Mouse (Mus musculus) left cerebral cortex, adult 18-20 months (tissue): ENCODE results near the gene Mybpc2. TPM values are rescaled to one million over a fixed set of nuclear protein-coding genes. Genes with fewer than 3 reads are reported as not detected.
A peak's percentile ranks its signal among the peaks of the same experiment; 100 is the strongest.

Source experiments
- DNase-seq, 2 experiments: peaks; one replicate each; pipeline ENCODE4 v3.0.0; 2021 to 2022; ENCODE audit warnings: low spot score in 2 of 2, mixed read lengths in 1 of 2
- total RNA-seq, 2 experiments: library from RNA; stranded (reverse); gene quantifications; 2 replicates each; pipeline ENCODE4 v1.2.3; 2021

Mybpc2 gene
- total RNA-seq, 2 experiments from 2014 or later, result 0.12 to 0.28 TPM

- DNase-seq, result no peak
Measured at GRCm38 (mm10) chr7:44547041-44547440, 22.6 kb upstream of the Mybpc2 start.

- no peak for DNase-seq
Measured at GRCm38 (mm10) chr7:44546274-44546673, 21.8 kb upstream of the Mybpc2 start.

DNA sequence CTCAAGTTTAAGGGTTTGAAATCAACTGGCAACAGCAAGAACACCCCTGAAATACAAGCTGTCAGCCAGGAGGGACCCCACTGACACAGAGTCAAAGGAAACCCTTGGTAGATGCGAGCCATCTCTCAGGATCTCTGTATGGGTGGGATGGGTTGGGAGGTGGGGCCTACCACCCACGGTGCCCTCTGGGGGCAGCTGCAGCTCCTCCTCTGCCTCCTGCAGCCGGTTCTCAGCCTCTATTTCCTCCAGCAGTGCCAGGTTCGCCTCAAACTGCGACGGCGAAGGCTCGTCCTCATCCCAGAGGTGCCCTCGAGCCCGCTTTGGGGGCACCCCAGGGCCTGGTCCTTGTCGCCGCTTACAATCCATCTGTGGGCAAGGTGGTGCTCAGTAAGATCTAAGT is 18.6 kb upstream of the Mybpc2 start:
- DNase-seq, result no peak

GRCm38 (mm10) chr7:44542555-44542954 is 18.1 kb upstream of the Mybpc2 start:
- DNase-seq, result no peak

DNA sequence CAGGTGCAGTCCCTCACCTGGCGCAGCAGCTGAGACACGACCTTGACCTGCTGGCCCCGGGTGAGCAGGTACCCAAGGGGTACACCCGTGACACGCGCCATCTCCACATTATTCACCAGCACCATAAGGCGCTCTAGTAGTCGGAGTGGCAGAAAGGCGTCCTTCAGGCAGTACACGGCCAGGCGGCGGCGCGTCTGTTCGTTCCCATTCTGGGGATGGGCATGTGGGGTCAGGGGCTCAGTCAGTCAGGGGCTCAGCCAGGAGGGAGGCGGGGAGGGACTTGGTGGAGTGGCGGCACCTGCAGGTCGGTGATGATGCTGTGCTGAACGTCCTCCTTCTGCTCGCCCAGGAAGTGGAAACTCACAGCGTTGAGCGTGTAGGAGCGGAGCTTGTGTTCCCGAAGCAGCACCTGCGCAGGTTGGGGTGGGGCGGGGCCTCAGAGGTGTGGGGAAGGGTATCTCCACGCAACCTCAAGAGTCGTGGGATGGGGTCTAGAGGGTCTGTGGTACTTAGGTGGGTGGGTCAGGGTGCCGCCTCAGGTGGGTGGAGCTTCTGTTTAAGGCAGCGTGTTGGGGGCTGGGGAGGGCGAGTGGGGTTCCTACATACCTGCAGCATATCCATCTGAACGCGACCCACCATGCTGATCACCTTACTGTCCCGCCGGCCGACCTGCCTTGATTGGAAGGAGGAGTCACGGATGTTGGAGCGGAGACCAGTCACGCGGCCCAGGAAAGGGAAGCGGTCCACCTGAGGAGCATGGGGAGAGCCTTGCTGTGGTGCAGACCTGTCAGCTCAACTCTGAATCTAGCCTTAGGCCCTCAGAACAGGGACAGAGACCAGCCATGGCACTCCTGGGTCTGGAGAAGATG is 14.5 kb upstream of the Mybpc2 start:
- DNase-seq, result no peak

- no peak for DNase-seq
Measured at GRCm38 (mm10) chr7:44537496-44537895, 13.0 kb upstream of the Mybpc2 start.

- no peak for DNase-seq
Measured at GRCm38 (mm10) chr7:44537009-44537408, 12.6 kb upstream of the Mybpc2 start.

DNA sequence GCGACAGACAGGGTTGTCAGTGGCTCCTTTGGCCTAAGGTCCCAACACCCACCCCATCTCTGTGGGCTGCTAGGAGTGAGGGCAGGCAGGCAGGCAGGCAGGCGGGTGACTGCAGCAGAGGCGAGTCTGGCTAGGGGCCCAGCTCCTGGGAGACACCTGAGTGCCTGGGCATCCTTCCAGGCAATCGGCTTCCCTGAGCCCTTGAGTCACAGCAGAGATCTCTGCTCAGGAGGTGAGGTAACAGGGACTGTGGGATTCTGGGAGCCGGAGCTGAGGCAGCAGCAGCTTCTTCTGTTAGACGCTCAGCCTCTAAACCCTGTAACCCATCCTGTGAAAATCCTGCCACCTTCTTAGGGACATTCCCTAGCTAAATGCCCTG is 12.1 kb upstream of the Mybpc2 start:
- DNase-seq, result peak; percentile 55 to 68

GRCm38 (mm10) chr7:44535657-44536589 is 11.5 kb upstream of the Mybpc2 start:
- DNase-seq, result no peak

DNA sequence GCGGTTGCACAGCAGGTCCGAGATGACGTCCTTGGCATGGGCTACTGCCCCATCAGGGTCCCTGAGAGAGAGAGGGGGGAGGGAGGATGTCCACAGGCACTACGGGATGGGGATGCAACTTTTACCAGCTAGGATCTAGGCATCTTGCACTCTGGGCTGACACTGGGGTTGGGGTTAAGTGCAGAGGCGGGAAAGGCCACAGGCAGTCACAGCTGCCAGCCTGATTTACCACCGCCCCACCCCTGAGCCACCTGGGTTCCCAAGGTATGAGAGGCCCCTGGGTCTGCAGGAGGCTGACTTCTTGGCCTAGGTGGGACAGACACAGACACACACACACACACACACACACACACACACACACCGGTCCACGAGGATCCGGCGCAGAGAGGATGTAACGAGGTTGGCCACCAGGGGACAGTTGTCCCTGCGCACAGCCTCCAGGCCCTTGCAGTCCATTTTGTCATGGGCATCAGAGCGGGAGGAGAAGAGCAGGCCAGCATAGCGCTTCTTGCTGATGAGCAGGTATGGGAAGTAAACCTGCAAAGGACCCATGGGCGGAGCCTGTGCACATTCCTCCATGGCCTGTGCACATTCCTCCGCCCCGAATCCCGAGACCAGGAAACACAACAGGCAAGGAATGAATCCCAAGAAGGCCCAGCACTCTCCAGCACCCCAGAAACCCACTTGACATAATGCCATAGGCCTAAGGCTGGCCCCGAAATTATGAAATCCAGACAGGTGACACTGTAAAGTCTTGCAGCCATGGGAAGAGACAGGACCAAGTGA is 10.4 kb upstream of the Mybpc2 start:
- DNase-seq, result no peak

DNA sequence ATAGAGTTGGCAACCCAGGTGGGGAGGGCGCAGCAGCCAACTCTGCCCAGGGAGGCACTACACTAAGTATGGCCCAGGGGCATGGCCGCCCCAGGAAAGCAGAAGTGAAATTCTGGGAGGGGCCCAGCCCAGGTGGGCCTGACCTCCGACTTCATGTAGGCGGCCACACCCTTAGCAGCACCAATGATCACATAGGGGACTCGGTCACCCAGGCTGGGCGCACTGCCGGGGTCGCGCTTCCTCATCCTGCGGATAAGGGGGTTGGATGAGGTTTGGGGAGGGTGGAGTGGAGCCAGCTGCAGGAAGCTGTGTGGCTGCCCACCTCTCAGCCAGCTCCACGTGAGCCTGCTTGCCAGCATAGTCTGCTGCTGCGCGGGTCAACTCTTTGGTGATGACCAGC is 9.8 kb upstream of the Mybpc2 start:
- DNase-seq, result no peak

- DNase-seq, result no peak
Measured at GRCm38 (mm10) chr7:44533746-44534045, 9.2 kb upstream of the Mybpc2 start.

DNA sequence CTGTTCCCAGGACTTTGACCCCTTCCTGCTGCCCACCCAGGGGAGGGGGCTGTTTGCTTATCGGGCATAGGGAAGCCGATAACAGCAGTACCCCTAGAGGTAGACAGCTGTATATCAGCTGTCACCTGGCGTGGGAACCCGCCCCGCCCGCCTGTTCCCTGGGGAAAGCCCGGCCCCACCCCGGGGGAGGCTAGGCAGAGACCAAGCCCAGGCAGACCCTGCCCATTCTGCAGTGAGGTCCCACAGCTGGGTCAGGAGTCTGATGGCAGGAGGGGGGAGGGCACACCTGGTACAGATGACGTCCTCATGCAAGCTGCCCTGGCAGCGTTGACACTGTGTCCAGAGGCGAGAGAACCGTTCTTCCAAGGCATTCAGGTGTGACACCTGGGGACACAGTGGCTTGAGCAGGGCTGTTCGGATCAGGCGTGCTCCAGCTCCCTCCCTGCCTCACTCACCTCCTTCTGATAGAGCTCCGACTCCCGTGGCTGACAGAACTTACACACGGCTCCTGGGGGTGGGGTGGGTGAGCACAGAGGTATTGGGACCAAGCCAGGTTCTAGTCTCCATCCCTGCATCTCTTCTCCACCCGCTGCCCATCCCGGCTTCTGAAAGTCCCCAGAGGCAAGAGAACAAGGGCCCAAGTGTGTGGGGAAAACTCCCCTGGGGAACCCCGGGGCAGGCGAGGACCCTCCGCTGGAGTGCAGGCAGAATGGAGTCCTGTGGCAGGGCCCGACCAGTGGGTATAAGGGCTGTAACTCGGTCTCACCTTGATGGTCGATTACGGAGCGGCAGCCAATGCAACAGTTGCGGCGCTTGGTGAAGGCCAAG is 8.7 kb upstream of the Mybpc2 start:
- no peak for DNase-seq

DNA sequence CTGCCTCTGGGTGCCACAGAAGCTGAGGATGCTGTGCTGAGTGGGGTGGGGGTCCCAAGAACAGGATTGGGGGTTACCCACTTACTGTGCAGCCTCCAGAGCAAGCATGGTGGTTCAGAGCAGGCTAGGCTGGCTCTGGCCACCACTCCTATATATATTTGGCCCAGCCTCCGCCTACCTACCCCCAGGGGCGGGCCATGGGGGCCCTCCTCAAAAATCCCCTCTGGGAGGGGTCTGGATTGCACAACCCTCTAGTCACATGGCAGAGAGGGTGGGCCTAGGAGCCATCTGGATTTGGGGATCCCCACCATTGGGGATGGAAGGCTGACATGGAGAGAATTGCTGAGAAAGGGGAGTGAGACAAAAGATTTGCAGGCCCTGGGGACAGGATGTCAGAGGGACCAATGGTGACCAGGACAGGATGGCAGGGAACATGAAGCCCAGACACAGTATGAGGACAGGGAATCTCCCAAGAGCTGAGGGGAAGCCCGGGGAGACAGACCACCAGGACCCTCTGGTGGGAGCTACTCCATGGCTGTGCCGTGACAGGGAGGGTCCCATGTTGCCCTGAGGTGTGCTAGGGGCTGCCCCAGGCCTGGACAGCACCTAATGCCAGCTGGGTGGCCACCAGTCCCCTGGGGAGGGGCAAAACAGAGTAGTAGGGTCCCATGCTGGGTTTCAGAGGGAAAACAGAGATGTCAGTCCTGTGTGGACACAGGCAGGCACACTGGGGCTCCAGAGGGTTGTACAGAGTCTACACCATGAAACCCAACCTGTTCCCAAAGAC is 7.7 kb upstream of the Mybpc2 start, which contains the start of gene Spib:
TSS of gene Spib (minus strand) at position 126 of the 787 bp plus-strand sequence.
- DNase-seq, result no peak

DNA sequence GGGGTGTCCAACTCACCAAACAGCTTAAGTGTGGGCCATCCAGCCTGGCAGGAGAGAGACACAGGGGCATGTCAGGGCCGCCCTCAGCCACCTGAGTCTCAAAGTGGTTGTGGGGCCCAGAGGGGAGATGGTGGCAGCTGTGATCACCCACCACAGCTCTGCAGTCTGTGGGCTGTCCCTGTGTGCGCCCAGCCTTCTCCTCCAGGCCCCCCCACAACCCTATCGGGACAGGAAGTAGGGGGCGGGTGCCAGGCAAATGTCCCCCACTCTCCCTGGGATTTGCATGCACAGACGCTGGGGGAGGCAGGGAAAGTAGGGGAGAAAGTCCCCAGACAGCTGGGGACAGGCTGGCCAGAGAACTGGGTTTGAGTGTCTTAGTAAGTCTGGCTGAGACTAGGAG is 6.8 kb upstream of the Mybpc2 start:
- no peak for DNase-seq

DNA sequence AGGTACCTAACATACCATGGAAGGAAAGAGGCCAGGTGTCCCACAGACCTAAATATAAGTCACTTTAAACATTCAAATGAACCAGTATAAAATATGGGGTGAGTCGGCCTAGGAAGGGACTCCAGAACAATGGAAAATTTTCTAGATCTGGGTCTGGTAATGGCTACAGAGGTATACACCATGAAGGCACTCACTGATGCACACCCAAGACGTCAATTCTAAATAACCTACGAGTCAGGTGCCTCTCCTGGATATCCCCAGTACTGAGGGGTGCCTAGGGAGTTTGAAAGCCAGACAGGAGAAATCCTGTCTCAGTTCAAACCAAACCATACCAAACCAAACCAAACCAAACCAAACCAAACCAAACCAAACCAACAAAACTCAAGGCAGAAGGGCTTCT is 6.1 kb upstream of the Mybpc2 start:
- DNase-seq, result no peak

DNA sequence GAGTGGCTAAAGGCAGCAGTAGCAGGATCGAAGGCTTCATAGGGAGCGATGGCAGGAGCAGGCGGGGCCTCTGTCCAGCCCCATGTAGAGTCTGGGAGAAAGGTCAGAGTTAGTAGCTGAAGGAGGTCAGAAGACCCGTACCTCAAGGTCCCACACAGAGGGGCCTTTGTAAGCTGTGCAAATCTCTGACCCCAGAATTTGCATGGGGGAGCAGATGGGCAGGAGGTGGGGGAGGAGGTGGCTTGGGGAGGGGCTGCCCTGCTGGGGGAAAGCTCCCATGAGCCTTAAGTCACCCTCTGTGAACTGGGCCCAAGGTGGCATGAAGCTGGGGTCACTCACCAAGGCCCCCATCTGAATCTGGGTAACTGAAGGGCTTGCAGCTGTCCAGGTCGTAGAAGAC is 5.1 kb upstream of the Mybpc2 start:
- DNase-seq, result no peak

DNA sequence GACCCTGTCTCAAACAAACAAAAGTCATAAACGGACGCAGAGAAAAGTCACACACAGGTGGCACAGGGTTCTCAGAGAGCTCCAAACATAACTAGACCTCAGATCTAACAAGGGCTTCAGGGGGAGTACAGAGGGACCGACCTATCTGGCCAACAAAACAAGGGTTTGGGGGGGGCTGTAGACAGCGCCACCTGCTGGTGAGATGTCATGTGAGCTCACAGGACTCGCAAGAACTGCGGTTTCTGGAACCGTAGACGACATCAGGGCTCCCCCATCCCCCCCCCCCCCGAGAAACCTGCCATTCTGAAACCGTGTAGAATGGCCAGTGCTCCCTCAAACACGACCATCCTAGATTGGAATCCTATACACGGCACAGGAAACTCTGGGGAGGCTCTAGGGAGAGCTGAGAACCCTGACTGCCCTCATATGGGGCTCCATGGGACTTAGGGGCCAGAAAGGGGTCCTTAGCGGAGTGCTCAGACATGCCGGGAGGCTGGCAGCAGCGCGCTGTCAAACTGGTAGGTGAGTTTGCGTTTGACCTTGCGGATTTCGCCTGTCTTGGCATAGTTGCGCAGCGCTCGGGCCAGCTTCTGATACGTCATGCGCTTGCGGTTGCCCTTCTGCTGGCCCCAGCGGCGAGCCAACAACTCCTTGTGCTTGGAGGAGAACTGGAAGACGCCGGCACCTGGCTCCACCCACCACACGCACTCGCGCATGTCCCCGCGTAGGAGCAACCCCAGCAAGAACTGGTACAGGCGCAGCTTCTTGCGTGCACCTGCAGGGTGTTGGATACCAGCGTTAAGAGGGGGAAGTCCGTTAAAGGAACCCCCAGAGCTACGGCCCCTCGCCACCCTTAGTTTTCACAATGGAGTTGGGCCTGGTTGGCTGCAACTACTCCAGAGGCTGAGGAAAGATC is 3.3 kb upstream of the Mybpc2 start:
- peak; percentile 79 to 82 for DNase-seq
